Mouse (Mus musculus) testis, postnatal 14 days (tissue): Measurements from ENCODE around the gene Gm5678.

Experiments used
- DNase-seq: peaks from one replicate; pipeline ENCODE4 v3.0.0; 2021; ENCODE audit warnings: low spot score

The Gm5678 gene

GRCm38 (mm10) chr16:93627761-93628400, at the start of gene Gm5678:
Gm5678 (plus strand) TSS chr16:93628097.
- no peak for DNase-seq

- DNase-seq, result no peak
Measured at GRCm38 (mm10) chr16:93578346-93579005, 49.4 kb upstream of the Gm5678 start.

- no peak for DNase-seq
Measured at GRCm38 (mm10) chr16:93581125-93581524, 46.8 kb upstream of the Gm5678 start.

GRCm38 (mm10) chr16:93584976-93585702, 42.8 kb upstream of the Gm5678 start:
- DNase-seq, result no peak

GRCm38 (mm10) chr16:93585703-93586205, 42.1 kb upstream of the Gm5678 start:
- no peak for DNase-seq

GRCm38 (mm10) chr16:93586382-93586781, 41.5 kb upstream of the Gm5678 start:
- DNase-seq, result no peak

- no peak for DNase-seq
Measured at GRCm38 (mm10) chr16:93588281-93588680, 39.6 kb upstream of the Gm5678 start.

GRCm38 (mm10) chr16:93590915-93591314, 37.0 kb upstream of the Gm5678 start:
- no peak for DNase-seq

- no peak for DNase-seq
Measured at GRCm38 (mm10) chr16:93591450-93592430, 36.2 kb upstream of the Gm5678 start.

GRCm38 (mm10) chr16:93592711-93593110, 35.2 kb upstream of the Gm5678 start:
- no peak for DNase-seq

GRCm38 (mm10) chr16:93593406-93593805, 34.5 kb upstream of the Gm5678 start:
- DNase-seq, result no peak

- DNase-seq, result no peak
Measured at GRCm38 (mm10) chr16:93594448-93594847, 33.4 kb upstream of the Gm5678 start.

GRCm38 (mm10) chr16:93595766-93596165, 32.1 kb upstream of the Gm5678 start:
- DNase-seq, result no peak

GRCm38 (mm10) chr16:93596807-93597206, 31.1 kb upstream of the Gm5678 start:
- DNase-seq, result no peak

- no peak for DNase-seq
Measured at GRCm38 (mm10) chr16:93597551-93597950, 30.3 kb upstream of the Gm5678 start.

- DNase-seq, result no peak
Measured at GRCm38 (mm10) chr16:93599461-93599860, 28.4 kb upstream of the Gm5678 start.

- peak; percentile 90 for DNase-seq
Measured at GRCm38 (mm10) chr16:93603439-93604212, 24.3 kb upstream of the Gm5678 start, which contains the start of gene Setd4. Setd4 (minus strand) TSS chr16:93604063.

- DNase-seq, result no peak
Measured at GRCm38 (mm10) chr16:93604481-93604969, 23.4 kb upstream of the Gm5678 start.

GRCm38 (mm10) chr16:93605553-93605952, 22.3 kb upstream of the Gm5678 start, which contains the start of gene Cbr1:
Cbr1 (plus strand) TSS chr16:93605853.
- DNase-seq, result no peak

- no peak for DNase-seq
Measured at GRCm38 (mm10) chr16:93606146-93606545, 21.8 kb upstream of the Gm5678 start.
